Mouse (Mus musculus) kidney, adult 11 months (tissue): ENCODE measurements around the gene Dio3.

ENCODE experiments used
- DNase-seq: peaks from one replicate; pipeline ENCODE4 v3.0.0; 2022

The Dio3 gene

GRCm38 (mm10) chr12:110278853-110279252 is at the start of gene Dio3:
Gene Dio3 (plus strand): TSS chr12:110279068.
- peak; percentile 34 for DNase-seq

- peak; percentile 33 for DNase-seq
Measured at GRCm38 (mm10) chr12:110230296-110230695, 48.6 kb upstream of the Dio3 start.

GRCm38 (mm10) chr12:110230767-110231166 is 48.1 kb upstream of the Dio3 start:
- DNase-seq: peak; percentile 89

GRCm38 (mm10) chr12:110231709-110232600 is 46.9 kb upstream of the Dio3 start:
- DNase-seq: peak; percentile 87

- peak; percentile 34 for DNase-seq
Measured at GRCm38 (mm10) chr12:110235908-110236307, 43.0 kb upstream of the Dio3 start.

GRCm38 (mm10) chr12:110237046-110237445 is 41.8 kb upstream of the Dio3 start:
- DNase-seq: no peak

GRCm38 (mm10) chr12:110239358-110239757 is 39.5 kb upstream of the Dio3 start:
- DNase-seq: no peak

- DNase-seq: peak; percentile 77
Measured at GRCm38 (mm10) chr12:110244581-110244980, 34.3 kb upstream of the Dio3 start.

- no peak for DNase-seq
Measured at GRCm38 (mm10) chr12:110245461-110245860, 33.4 kb upstream of the Dio3 start.

- DNase-seq: no peak
Measured at GRCm38 (mm10) chr12:110252163-110252575, 26.7 kb upstream of the Dio3 start.

GRCm38 (mm10) chr12:110255731-110256130 is 23.1 kb upstream of the Dio3 start:
- DNase-seq: no peak

- no peak for DNase-seq
Measured at GRCm38 (mm10) chr12:110256478-110257220, 22.2 kb upstream of the Dio3 start.

GRCm38 (mm10) chr12:110268226-110268625 is 10.6 kb upstream of the Dio3 start:
- DNase-seq: no peak

- no peak for DNase-seq
Measured at GRCm38 (mm10) chr12:110269686-110270085, 9.2 kb upstream of the Dio3 start.

- DNase-seq: no peak
Measured at GRCm38 (mm10) chr12:110276034-110276433, 2.8 kb upstream of the Dio3 start.

GRCm38 (mm10) chr12:110277259-110277964 is 1.5 kb upstream of the Dio3 start:
- DNase-seq: no peak

GRCm38 (mm10) chr12:110277965-110278307 is 932 bp upstream of the Dio3 start:
- peak; percentile 19 for DNase-seq

GRCm38 (mm10) chr12:110280373-110280772 is 1.5 kb downstream of the Dio3 start:
- DNase-seq: no peak

GRCm38 (mm10) chr12:110283792-110284191 is 4.9 kb downstream of the Dio3 start:
- DNase-seq: no peak

GRCm38 (mm10) chr12:110292816-110293215 is 13.9 kb downstream of the Dio3 start:
- DNase-seq: no peak

- DNase-seq: no peak
Measured at GRCm38 (mm10) chr12:110294891-110295290, 16.0 kb downstream of the Dio3 start.

GRCm38 (mm10) chr12:110298653-110299052 is 19.8 kb downstream of the Dio3 start:
- no peak for DNase-seq

GRCm38 (mm10) chr12:110319696-110320095 is 40.8 kb downstream of the Dio3 start:
- no peak for DNase-seq
